Mouse (Mus musculus) mouse trophoblast stem cell (cell line): ENCODE results near the gene Hist2h2ab.
"Not testable (repeated sequence)": the region's sequence is repeated elsewhere in the genome, so short reads cannot be mapped to it uniquely, and the experiment has no call there.

Experiments
- in situ Hi-C, 2 experiments: fragments of 300-500 bp; cut with MseI, MboI; formaldehyde crosslinking; loops; 2 replicates in 1 of 2; 3 replicates in 1 of 2; pipeline ENCODE4 v1.15.1; 2025

The Hist2h2ab gene

GRCm38 (mm10) chr3:96261623-96262022 lies 42.0 kb downstream of the Hist2h2ab start:
- in situ Hi-C loops: no loop called here

GRCm38 (mm10) chr3:96262216-96262875 lies 42.7 kb downstream of the Hist2h2ab start:
- in situ Hi-C loops: no loop called here

GRCm38 (mm10) chr3:96262979-96263550 lies 43.4 kb downstream of the Hist2h2ab start, which contains the start of gene Hist2h4:
TSS of gene Hist2h4 (minus strand) at chr3:96263311.
- in situ Hi-C loops: no loop called here

- in situ Hi-C loops: no loop called here
These were observed 44.1 kb downstream of the Hist2h2ab start for GRCm38 (mm10) chr3:96263558-96264403.

GRCm38 (mm10) chr3:96264404-96264949 lies 44.8 kb downstream of the Hist2h2ab start:
- in situ Hi-C loops: no loop called here

GRCm38 (mm10) chr3:96266132-96266710 lies 46.6 kb downstream of the Hist2h2ab start:
- in situ Hi-C loops: no loop called here

- in situ Hi-C loops: no loop called here
These were observed 47.9 kb downstream of the Hist2h2ab start for GRCm38 (mm10) chr3:96267541-96267940.

- in situ Hi-C loops: no loop called here
These were observed 48.5 kb downstream of the Hist2h2ab start, which contains the start of gene Hist2h3b for GRCm38 (mm10) chr3:96268051-96268775. TSS of gene Hist2h3b (plus strand) at chr3:96268654.

- in situ Hi-C loops: not testable (repeated sequence)
These were observed 49.2 kb downstream of the Hist2h2ab start for GRCm38 (mm10) chr3:96268776-96269378.
